Mouse (Mus musculus): Measurements from ENCODE around the gene Lsm2. TPM values are rescaled to one million over a fixed set of nuclear protein-coding genes. Genes with fewer than 3 reads are reported as not detected.
"Not testable (repeated sequence)": the region's sequence is repeated elsewhere in the genome, so short reads cannot be mapped to it uniquely, and the experiment has no call there.

Gene Lsm2
- total RNA-seq, 2 experiments from 2014 or later = 15.2 to 17.0 TPM

DNA sequence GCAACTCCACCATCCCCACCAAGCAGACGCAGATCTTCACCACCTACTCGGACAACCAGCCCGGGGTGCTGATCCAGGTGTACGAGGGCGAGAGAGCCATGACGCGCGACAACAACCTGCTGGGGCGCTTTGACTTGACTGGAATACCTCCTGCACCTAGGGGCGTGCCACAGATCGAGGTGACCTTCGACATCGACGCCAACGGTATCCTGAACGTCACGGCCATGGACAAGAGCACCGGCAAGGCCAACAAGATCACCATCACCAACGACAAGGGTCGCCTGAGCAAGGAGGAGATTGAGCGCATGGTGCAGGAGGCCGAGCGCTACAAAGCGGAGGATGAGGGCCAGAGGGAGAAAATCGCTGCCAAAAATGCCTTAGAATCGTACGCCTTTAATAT, 3.4 kb upstream of the Lsm2 start:
- Histone ChIP-seq H3K4me3 (no peak overlapping the region), H3K27ac (no peak overlapping the region)
- no peak for TF ChIP-seq CTCF (IDR thresholded peaks at IDR 0.05)
- no peak for DNase-seq
- intact Hi-C loops (cut with DNase I) = loop anchor here (1.0 kb wide), 1 partner anchor 23 kb away; no protein-coding TSS in a partner anchor

DNA sequence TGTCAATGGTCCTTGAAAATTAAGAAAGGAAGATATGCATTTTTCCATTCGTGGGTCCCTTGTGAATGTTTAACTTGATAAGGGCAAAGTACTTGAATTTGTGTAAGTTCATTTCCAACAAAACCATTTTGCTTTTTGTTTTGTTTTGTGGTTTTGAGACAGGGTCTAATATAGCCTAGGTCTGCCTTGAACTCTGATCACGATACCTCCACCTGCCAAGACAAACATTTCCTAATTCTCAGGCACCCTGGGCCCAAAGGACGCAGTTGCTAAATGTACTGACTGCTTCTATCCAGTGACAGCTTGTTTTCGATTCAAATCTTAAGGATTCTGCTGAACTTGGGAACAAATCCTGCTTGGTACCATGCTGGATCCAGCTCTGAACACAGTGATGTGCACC, 2.0 kb upstream of the Lsm2 start:
- no peak for DNase-seq
- intact Hi-C loops (cut with DNase I) = loop anchor here (10.0 kb wide), 1 partner anchor 45 kb away; the partner anchor contains the start of gene Neu1
- no peak overlapping the region for H3K27ac ChIP-seq
- no peak overlapping the region for H3K4me3 ChIP-seq
- TF ChIP-seq CTCF (IDR thresholded peaks at IDR 0.05) = no peak

DNA sequence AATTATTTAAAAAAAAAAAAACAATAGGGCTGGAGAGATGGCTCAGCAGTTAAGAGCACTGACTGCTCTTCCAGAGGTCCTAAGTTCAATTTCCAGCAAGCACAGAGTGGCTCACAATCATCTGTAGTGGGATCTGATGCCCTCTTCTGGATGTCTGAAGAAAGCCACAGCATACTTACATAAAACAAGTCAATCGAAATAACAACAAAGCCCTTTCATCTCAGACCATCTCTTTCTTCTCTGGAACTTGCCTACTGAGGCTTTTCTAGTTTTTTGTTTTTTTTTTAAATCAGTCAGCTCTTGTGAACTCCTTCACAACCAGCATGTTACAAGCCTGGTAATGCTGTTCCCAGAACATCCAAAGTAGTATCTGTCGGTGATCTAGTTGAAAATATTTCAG, 1.0 kb upstream of the Lsm2 start:
- intact Hi-C loops (cut with DNase I) = loop anchor here (1.0 to 10.0 kb wide), 2 partner anchors 28 to 46 kb away; partner anchors contain the start of gene Neu1

GRCm38 (mm10) chr17:34982328-34982727, 666 bp downstream of the Lsm2 start:
- intact Hi-C loops (cut with DNase I) = loop anchor here (10.0 kb wide), 1 partner anchor 48 kb away; the partner anchor contains the start of gene Neu1

More for the DNA sequence above, 1.0 kb upstream of the Lsm2 start:
- Histone ChIP-seq H3K4me3 (peak overlapping the region; percentile 95), H3K27ac (peak overlapping the region; percentile 100)
- peak; percentile 84 for TF ChIP-seq CTCF (IDR thresholded peaks at IDR 0.05)
- no peak for DNase-seq

DNA sequence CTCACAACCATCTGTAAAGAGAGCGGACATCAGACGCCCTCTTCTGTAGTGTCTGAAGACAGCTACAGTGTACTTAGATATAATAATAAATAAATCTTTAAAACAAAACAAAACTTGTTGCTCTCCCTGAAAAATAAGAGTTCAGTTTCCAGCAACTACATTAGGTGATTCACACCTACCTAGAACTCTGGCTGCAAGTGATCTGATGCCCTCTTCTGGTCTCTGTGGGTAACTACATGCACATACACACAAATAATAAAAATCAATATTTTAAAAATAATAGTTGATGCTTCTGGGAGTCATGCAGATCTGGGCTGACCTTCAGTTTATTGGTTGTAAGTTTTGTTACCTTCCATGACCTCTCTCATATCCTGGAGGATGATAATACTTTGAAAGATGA, 2.6 kb downstream of the Lsm2 start:
- H3K27ac ChIP-seq = no peak overlapping the region
- peak; percentile 94 for TF ChIP-seq CTCF (IDR thresholded peaks at IDR 0.05)
- H3K4me3 ChIP-seq = no peak overlapping the region
- intact Hi-C loops (cut with DNase I) = loop anchor here (2.0 to 10.0 kb wide), 2 partner anchors 49 to 129 kb away; partner anchors contain the start of gene Neu1
- no peak for DNase-seq

More at GRCm38 (mm10) chr17:34982328-34982727, 666 bp downstream of the Lsm2 start:
- peak overlapping the region; percentile 100 for H3K27ac ChIP-seq
- no peak for TF ChIP-seq CTCF (IDR thresholded peaks at IDR 0.05)
- DNase-seq = no peak
- peak overlapping the region; percentile 95 for H3K4me3 ChIP-seq

GRCm38 (mm10) chr17:34994751-34995150, 13.1 kb downstream of the Lsm2 start:
- intact Hi-C loops (cut with DNase I) = no loop called here
- no peak for TF ChIP-seq CTCF (IDR thresholded peaks at IDR 0.05)
- no peak for DNase-seq
- no peak overlapping the region for H3K4me3 ChIP-seq
- no peak overlapping the region for H3K27ac ChIP-seq

- H3K27ac ChIP-seq; intact Hi-C loops (cut with DNase I); H3K4me3 ChIP-seq; DNase-seq: not testable (repeated sequence)
Measured at GRCm38 (mm10) chr17:34995192-34995591, 13.5 kb downstream of the Lsm2 start.

DNA sequence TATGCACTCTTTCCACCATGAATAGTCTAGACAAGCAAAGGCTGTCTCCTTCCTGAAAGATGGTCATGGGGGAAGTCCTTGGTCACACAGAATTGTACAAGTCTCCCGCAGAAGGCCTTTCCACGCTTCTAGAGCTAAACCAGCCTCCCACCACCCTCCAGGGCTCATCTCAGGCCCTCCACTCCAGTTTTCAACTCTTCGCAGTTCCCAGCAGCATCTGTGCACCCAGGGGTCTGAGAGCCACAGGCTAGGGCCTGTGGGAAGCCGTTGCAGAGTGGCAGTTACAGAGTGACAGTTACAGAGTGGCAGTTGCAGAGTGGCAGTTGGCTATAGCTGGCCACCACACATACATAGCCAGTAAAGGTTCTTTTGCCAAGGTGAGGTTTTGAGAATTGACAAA, 14.3 kb downstream of the Lsm2 start:
- H3K4me3 ChIP-seq; intact Hi-C loops (cut with DNase I); DNase-seq; H3K27ac ChIP-seq: not testable (repeated sequence)

GRCm38 (mm10) chr17:34996411-34997141, 14.9 kb downstream of the Lsm2 start:
- no peak overlapping the region for H3K4me3 ChIP-seq
- no peak for TF ChIP-seq CTCF (IDR thresholded peaks at IDR 0.05)
- H3K27ac ChIP-seq = no peak overlapping the region
- intact Hi-C loops (cut with DNase I) = no loop called here
- DNase-seq = no peak

DNA sequence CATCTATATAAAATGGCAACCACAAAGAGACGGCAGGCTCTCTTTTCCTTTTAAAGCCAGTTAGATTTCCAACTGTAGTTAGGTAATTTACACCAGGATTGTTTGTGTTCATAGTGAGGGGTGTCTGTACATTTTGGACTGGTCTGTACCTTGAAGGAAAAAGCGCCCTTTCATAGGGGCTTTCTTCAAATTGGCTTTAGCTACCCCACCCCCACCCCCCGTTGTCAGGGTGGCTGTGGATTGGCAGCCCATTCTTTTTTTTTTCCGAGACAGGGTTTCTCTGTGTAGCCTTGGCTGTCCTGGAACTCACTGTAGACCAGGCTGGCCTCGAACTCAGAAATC, 15.5 kb downstream of the Lsm2 start:
- no peak for DNase-seq
- H3K27ac ChIP-seq = no peak overlapping the region
- no peak for TF ChIP-seq CTCF (IDR thresholded peaks at IDR 0.05)
- intact Hi-C loops (cut with DNase I) = no loop called here
- H3K4me3 ChIP-seq = no peak overlapping the region

GRCm38 (mm10) chr17:34998526-34999430, 17.1 kb downstream of the Lsm2 start:
- TF ChIP-seq CTCF (IDR thresholded peaks at IDR 0.05) = no peak
- intact Hi-C loops (cut with DNase I) = no loop called here
- no peak for DNase-seq
- H3K4me3 ChIP-seq = no peak overlapping the region
- H3K27ac ChIP-seq = no peak overlapping the region

DNA sequence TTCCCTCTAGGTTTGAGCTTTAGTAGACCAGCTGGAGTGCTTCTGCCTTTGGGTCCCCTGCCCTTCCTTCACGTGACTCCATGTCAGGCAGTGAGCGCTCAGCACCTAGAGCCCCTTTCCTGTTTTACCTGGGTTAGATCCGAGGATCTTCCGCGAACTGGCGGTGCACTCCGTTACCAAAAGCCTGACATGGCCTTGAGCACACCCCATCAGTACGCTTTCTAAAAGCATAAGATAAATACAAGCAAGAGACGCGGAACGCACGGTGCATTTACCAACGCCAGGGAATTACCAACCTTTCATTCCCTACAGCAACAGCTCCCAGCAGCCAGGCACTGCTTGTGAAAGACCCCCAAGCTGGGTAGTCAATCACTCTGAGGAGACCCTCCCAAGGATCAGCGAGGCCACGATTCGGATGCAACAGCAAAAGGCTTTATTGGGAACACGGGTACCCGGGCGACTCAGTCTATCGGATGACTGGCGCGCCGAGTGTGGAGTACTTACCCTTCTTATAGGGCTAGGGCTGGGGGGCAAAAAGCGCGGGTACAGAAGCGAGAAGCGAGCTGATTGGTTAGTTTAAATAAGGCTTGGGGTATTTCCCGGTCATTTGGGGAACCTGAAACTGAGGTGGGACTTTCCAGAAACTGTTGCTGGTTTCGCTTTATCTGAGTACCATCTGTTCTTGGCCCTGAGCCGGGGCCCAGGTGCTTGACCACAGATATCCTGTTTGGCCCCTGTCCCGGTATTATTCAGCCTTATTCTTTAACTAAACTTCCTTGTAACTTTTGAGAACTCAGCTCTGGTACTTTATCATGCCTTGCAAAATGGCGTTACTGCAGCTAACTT, 18.4 kb downstream of the Lsm2 start:
- Histone ChIP-seq H3K4me3 (peak overlapping the region; percentile 96), H3K27ac (peak overlapping the region; percentile 99)
- intact Hi-C loops (cut with DNase I); DNase-seq: not testable (repeated sequence)
